In genomic region chr8:107278571-107278970, GRCm38 (mm10) we compare ENCODE assay signal across 29 mouse cellular contexts. TPM values are rescaled to one million over a fixed set of nuclear protein-coding genes. Genes with fewer than 3 reads are reported as not detected.
DNase-seq lines count a peak whose midpoint lies in the region; ATAC-seq and TF ChIP-seq lines count a peak whose summit lies in the region.
"Had no signal": no experiment of that assay in that cellular context is flagged by ENCODE, and none has a peak within 500 bp of the region (broad histone marks: within the 10 kb centered on the region; RNA-seq: fewer than 3 reads in every experiment).

No protein-coding gene starts in this region.

- H3K27ac ChIP-seq in liver, embryonic 12.5 days, result no peak overlapping the region
- H3K27ac ChIP-seq in CH12.LX (ENCODE audit: insufficient read depth, low read depth), result no peak overlapping the region
- no peak overlapping the region for H3K27ac ChIP-seq in forebrain, embryonic 11.5 days (ENCODE audit: low read depth, low read length)
- H3K27ac ChIP-seq: embryonic facial prominence, embryonic 12.5 days; embryonic facial prominence, embryonic 15.5 days; forebrain, embryonic 12.5 days; heart, embryonic 13.5 days; hindbrain, embryonic 14.5 days; hindbrain, postnatal 0 days had no signal

- TF ChIP-seq CTCF in CH12.LX (conservative IDR thresholded peaks at IDR 0.05 in 1 of 2, IDR thresholded peaks at IDR 0.05 in 1 of 2; ENCODE audit: low read depth in 2 of 2, low read length in 2 of 2), result no peak

- intact Hi-C loops in left cerebral cortex, postnatal 14 days (cut with DNase I), result no loop called here

- dilution Hi-C loops in CH12.LX (cut with MboI; ENCODE audit: extremely low pct_ligation_motif_present, extremely low pct_unique_long_range_greater_than_20kb, low sequenced_read_pairs), result no loop called here

- H3K4me2 ChIP-seq in liver, embryonic 12.5 days, result no peak overlapping the region
- H3K4me2 ChIP-seq in CH12.LX (ENCODE audit: insufficient read depth, low read depth, poor library complexity, severe bottlenecking), result no peak overlapping the region
- H3K4me2 ChIP-seq in forebrain, embryonic 11.5 days (ENCODE audit: low read depth, low read length, severe bottlenecking), result no peak overlapping the region
- H3K4me2 ChIP-seq: embryonic facial prominence, embryonic 12.5 days; embryonic facial prominence, embryonic 15.5 days; forebrain, embryonic 12.5 days; heart, embryonic 13.5 days; hindbrain, embryonic 14.5 days had no signal

- in situ Hi-C loops in CH12.LX (cut with MboI; ENCODE audit: low pct_ligation_motif_present, low pct_unique_long_range_greater_than_20kb, low sequenced_read_pairs), result no loop called here

- TF ChIP-seq POLR2A in CH12.LX (IDR thresholded peaks at IDR 0.05; ENCODE audit: low read depth, low read length), result no peak

- H3K79me2 ChIP-seq in CH12.LX (replicated peaks; ENCODE audit: control insufficient read depth, extremely low read depth, insufficient read depth, poor library complexity, severe bottlenecking), result no peaks in the 10 kb centered on the region

- no peak overlapping the region for H3K9ac ChIP-seq in liver, embryonic 12.5 days
- H3K9ac ChIP-seq in CH12.LX (ENCODE audit: insufficient read depth, low read depth), result no peak overlapping the region
- H3K9ac ChIP-seq in forebrain, embryonic 11.5 days (ENCODE audit: low read length), result no peak overlapping the region
- H3K9ac ChIP-seq: embryonic facial prominence, embryonic 12.5 days; embryonic facial prominence, embryonic 15.5 days; forebrain, embryonic 12.5 days; heart, embryonic 13.5 days; hindbrain, embryonic 14.5 days had no signal

- no peaks in the 10 kb centered on the region for H3K9me3 ChIP-seq in liver, embryonic 12.5 days (replicated peaks)
- no peaks in the 10 kb centered on the region for H3K9me3 ChIP-seq in CH12.LX (replicated peaks; ENCODE audit: low read length)
- no peaks in the 10 kb centered on the region for H3K9me3 ChIP-seq in forebrain, embryonic 11.5 days (ENCODE audit: control insufficient read depth, low read length)
- H3K9me3 ChIP-seq: embryonic facial prominence, embryonic 12.5 days; embryonic facial prominence, embryonic 15.5 days; forebrain, embryonic 12.5 days; G1E; heart, embryonic 13.5 days had no signal

- H3K27me3 ChIP-seq in liver, embryonic 12.5 days (replicated peaks), result 0 out of 2 replicates have a peak, but pooled peaks cover 3% of the 10 kb centered on the region
- H3K27me3 ChIP-seq in CH12.LX (replicated peaks), result no peaks in the 10 kb centered on the region
- H3K27me3 ChIP-seq in forebrain, embryonic 11.5 days (ENCODE audit: control insufficient read depth, insufficient read depth, low read length), result no peaks in the 10 kb centered on the region
- H3K27me3 ChIP-seq: embryonic facial prominence, embryonic 12.5 days; embryonic facial prominence, embryonic 15.5 days; forebrain, embryonic 12.5 days; heart, embryonic 13.5 days had no signal

- ATAC-seq in liver, embryonic 12.5 days, result no peak
- ATAC-seq in forebrain, embryonic 11.5 days (replicated peaks; ENCODE audit: low FRiP score), result no peak
- ATAC-seq: CD4-positive, CD25-positive, alpha-beta regulatory T cell, adult 4 months; forebrain, embryonic 16.5 days; hindbrain, postnatal 0 days; inflammation-experienced regulatory T-cells, adult 6 months; intestine, embryonic 16.5 days had no signal

- no peak for TF ChIP-seq RAD21 in CH12.LX (IDR thresholded peaks at IDR 0.05; ENCODE audit: low read depth, low read length)

- DNase-seq in liver (peak; percentile 8), CH12.LX (ENCODE audit: extremely low read depth) (peak; percentile 27), R1 (ENCODE audit: low read depth, low spot score) (peak; percentile 56)
- DNase-seq in forebrain, embryonic 11.5 days (ENCODE audit: low spot score), result no peak
- DNase-seq in left cerebral cortex, postnatal 14 days (ENCODE audit: low spot score in 2 of 2), result no peak
- DNase-seq: adrenal gland, adult 2 months; adrenal gland, postnatal 14 days; cerebellum, adult 11 months; cerebellum, adult 2 months; cerebellum, adult 9-11 months; cerebellum, postnatal 25 days; gastrocnemius, postnatal 10 days; gastrocnemius, postnatal 36 days; heart, adult 18-20 months; heart, postnatal 14 days; heart, postnatal 4 days; kidney, adult 18-20 months had no signal

- TF ChIP-seq EP300 in CH12.LX (IDR thresholded peaks at IDR 0.05; ENCODE audit: low read length), result no peak

- no peaks in the 10 kb centered on the region for H3K36me3 ChIP-seq in liver, embryonic 12.5 days
- H3K36me3 ChIP-seq in CH12.LX (replicated peaks in 1 of 2; ENCODE audit: control insufficient read depth in 1 of 2, insufficient read depth in 1 of 2, low read length in 1 of 2), result no peaks in the 10 kb centered on the region
- H3K36me3 ChIP-seq in forebrain, embryonic 11.5 days (ENCODE audit: control insufficient read depth, insufficient read depth, low read length), result no peaks in the 10 kb centered on the region
- H3K36me3 ChIP-seq: embryonic facial prominence, embryonic 12.5 days; embryonic facial prominence, embryonic 15.5 days; forebrain, embryonic 12.5 days; G1E; heart, embryonic 13.5 days had no signal

- H3K4me1 ChIP-seq in liver, embryonic 12.5 days, result no peaks in the 10 kb centered on the region
- peaks cover 0 to 5% of the 10 kb centered on the region in 2 experiments; a peak in 1 of 4 replicates for H3K4me1 ChIP-seq in CH12.LX (ENCODE audit: control insufficient read depth in 1 of 2, insufficient read depth in 2 of 2)
- no peaks in the 10 kb centered on the region for H3K4me1 ChIP-seq in forebrain, embryonic 11.5 days (replicated peaks; ENCODE audit: control insufficient read depth, insufficient read depth, low read length)
- H3K4me1 ChIP-seq: embryonic facial prominence, embryonic 15.5 days; forebrain, embryonic 12.5 days; heart, embryonic 13.5 days had no signal

- 48% methylated on average over 1 of the region's 1 CpGs for WGBS in liver, embryonic 12.5 days (ENCODE audit: insufficient replicate concordance)
- 87% methylated on average over 1 of the region's 1 CpGs for WGBS in forebrain, embryonic 11.5 days

- H3K4me3 ChIP-seq in liver, embryonic 12.5 days, result no peak overlapping the region
- H3K4me3 ChIP-seq in CH12.LX (replicated peaks in 1 of 3; ENCODE audit: low read depth in 2 of 3, low read length in 2 of 3, poor library complexity in 1 of 3), result peak overlapping the region in 1 of 3 experiments; percentile 25
- H3K4me3 ChIP-seq in forebrain, embryonic 11.5 days (ENCODE audit: low read depth, low read length), result no peak overlapping the region
- H3K4me3 ChIP-seq: embryonic facial prominence, embryonic 12.5 days; embryonic facial prominence, embryonic 15.5 days; forebrain, embryonic 12.5 days; heart, embryonic 13.5 days had no signal

TF ChIP-seq in CH12.LX, 34 proteins besides CTCF, POLR2A, EP300 and RAD21:
- no peak for TF ChIP-seq MAFK (IDR thresholded peaks at IDR 0.05; ENCODE audit: insufficient replicate concordance, low read length)
- no peak for TF ChIP-seq JUND (conservative IDR thresholded peaks at IDR 0.05; ENCODE audit: low read depth, low read length)
- TF ChIP-seq JUN (IDR thresholded peaks at IDR 0.05; ENCODE audit: insufficient read depth, low read depth, low read length), result no peak

RNA-seq across cellular contexts. Expression of gene Nfat5, which starts 14.7 kb away (rescaled TPM):
- polyA plus RNA-seq in liver, embryonic 12.5 days (2016; fragmentation: Nextera tagmentation; extraction: Ambion mirVana), result 3.4 and 3.5 TPM in 2 replicates
- total RNA-seq in CH12.LX (2012; rRNA removed) (16.8 and 18.6 TPM in 2 replicates), CH12.LX (2014; rRNA removed) (11.3 and 13.2 TPM in 2 replicates)
- polyA plus RNA-seq in CH12.LX (2012; ENCODE audit: insufficient read length, low read depth), result 29.1 and 36.2 TPM in 2 replicates
- polyA plus RNA-seq in forebrain, embryonic 11.5 days (2014; fragmentation: Nextera tagmentation; extraction: Ambion mirVana), result 10.1 and 14.5 TPM in 2 replicates
- 10 to 100 TPM; 35.6 to 45.5 TPM for total RNA-seq in left cerebral cortex, postnatal 14 days (2021)

Comparison
In these comparisons a context has a peak if more than half of its experiments do, and no peak if none do; other contexts are left out.
1. DNase-seq: peak in liver (single experiment), CH12.LX (single experiment) and R1 (single experiment); none in forebrain, embryonic 11.5 days (single experiment) and left cerebral cortex, postnatal 14 days (0 of 2).